Mouse (Mus musculus): ENCODE results near the gene Cacna1e.

- no peak for TF ChIP-seq TAL1 (IDR thresholded peaks at IDR 0.05; ENCODE audit: low read length)
- TF ChIP-seq GATA1 (IDR thresholded peaks at IDR 0.05; ENCODE audit: low read depth, low read length) = no peak
- no peak for TF ChIP-seq ZNF384 (IDR thresholded peaks at IDR 0.05; ENCODE audit: low read depth, low read length)
- no peak for TF ChIP-seq POLR2A (IDR thresholded peaks at IDR 0.05; ENCODE audit: control insufficient read depth in 1 of 2, insufficient read depth in 1 of 2, low read depth in 1 of 2, low read length in 2 of 2, poor library complexity in 1 of 2)
- no peak for TF ChIP-seq CTCF (IDR thresholded peaks at IDR 0.05 in 2 of 3, conservative IDR thresholded peaks at IDR 0.05 in 1 of 3; ENCODE audit: control insufficient read depth in 1 of 3, insufficient read depth in 1 of 3, low read depth in 2 of 3, low read length in 3 of 3, poor library complexity in 1 of 3, severe bottlenecking in 1 of 3)
- TF ChIP-seq NRF1 (IDR thresholded peaks at IDR 0.05; ENCODE audit: insufficient read depth, low read depth, low read length, poor library complexity, severe bottlenecking) = no peak
- TF ChIP-seq EP300 (IDR thresholded peaks at IDR 0.05; ENCODE audit: low read depth in 1 of 2, low read length in 2 of 2) = no peak
- no peak for TF ChIP-seq HCFC1 (IDR thresholded peaks at IDR 0.05; ENCODE audit: low read depth, low read length)
- no peak for TF ChIP-seq MAX (IDR thresholded peaks at IDR 0.05; ENCODE audit: low read length)
- TF ChIP-seq CHD2 (IDR thresholded peaks at IDR 0.05; ENCODE audit: low read length) = no peak
These were observed 607 bp downstream of the Cacna1e start for GRCm38 (mm10) chr1:154883596-154884191.
